Mouse (Mus musculus) neural tube, embryonic 12.5 days (tissue): Measurements from ENCODE around the gene Gm20661. TPM values are rescaled to one million over a fixed set of nuclear protein-coding genes. Genes with fewer than 3 reads are reported as not detected.
A peak's percentile ranks its signal among the peaks of the same experiment; 100 is the strongest.

Experiments
- ATAC-seq: fragments of 200-750 bp; cut with Nextera tagmentation; 2 replicates; pipeline ENCODE4 v1.8.0; 2017; ENCODE audit warnings: low read depth, mild to moderate bottlenecking, moderate TSS enrichment, moderate library complexity; ENCODE audit not compliant: low FRiP score
- H3K27ac ChIP-seq: fragments of 300-500 bp; sonication (generic); 2 replicates; pipeline ENCODE4 v1.5.1; 2016
- H3K27me3 ChIP-seq: fragments of 300-500 bp; sonication (generic); replicated peaks from 2 replicates; pipeline ENCODE4 v1.6.1; 2016; ENCODE audit warnings: mild to moderate bottlenecking
- H3K36me3 ChIP-seq: fragments of 300-500 bp; sonication (generic); 2 replicates; pipeline ENCODE4 v1.6.1; 2016; ENCODE audit warnings: mild to moderate bottlenecking
- H3K4me1 ChIP-seq: fragments of 300-500 bp; sonication (generic); 2 replicates; pipeline ENCODE4 v1.6.1; 2016
- H3K4me2 ChIP-seq: fragments of 300-500 bp; sonication (generic); replicated peaks from 2 replicates; pipeline ENCODE4 v1.6.1; 2016; ENCODE audit warnings: mild to moderate bottlenecking
- H3K4me3 ChIP-seq: fragments of 300-500 bp; sonication (generic); 2 replicates; pipeline ENCODE4 v1.5.1; 2016
- H3K9ac ChIP-seq: fragments of 300-500 bp; sonication (generic); 2 replicates; pipeline ENCODE4 v1.6.1; 2016; ENCODE audit warnings: mild to moderate bottlenecking
- H3K9me3 ChIP-seq: fragments of 300-500 bp; sonication (generic); 2 replicates; pipeline ENCODE4 v1.6.1; 2016; ENCODE audit warnings: mild to moderate bottlenecking
- WGBS: fragments of 180-500 bp; shearing (Covaris S2); methylation state at CpG from one replicate; pipeline ENCODE4 v1.1.7; 2016; 5-methylcytosine and 5-hydroxymethylcytosine counted together
- polyA plus RNA-seq: library from polyadenylated mRNA; unstranded; fragments of >200 nt; fragmentation: Nextera tagmentation; extraction: Ambion mirVana; gene quantifications from 2 replicates; pipeline ENCODE4 v1.2.1, GENCODE M21; 2016

Gene Gm20661
- 2.0 and 2.2 TPM in 2 replicates for polyA plus RNA-seq

DNA sequence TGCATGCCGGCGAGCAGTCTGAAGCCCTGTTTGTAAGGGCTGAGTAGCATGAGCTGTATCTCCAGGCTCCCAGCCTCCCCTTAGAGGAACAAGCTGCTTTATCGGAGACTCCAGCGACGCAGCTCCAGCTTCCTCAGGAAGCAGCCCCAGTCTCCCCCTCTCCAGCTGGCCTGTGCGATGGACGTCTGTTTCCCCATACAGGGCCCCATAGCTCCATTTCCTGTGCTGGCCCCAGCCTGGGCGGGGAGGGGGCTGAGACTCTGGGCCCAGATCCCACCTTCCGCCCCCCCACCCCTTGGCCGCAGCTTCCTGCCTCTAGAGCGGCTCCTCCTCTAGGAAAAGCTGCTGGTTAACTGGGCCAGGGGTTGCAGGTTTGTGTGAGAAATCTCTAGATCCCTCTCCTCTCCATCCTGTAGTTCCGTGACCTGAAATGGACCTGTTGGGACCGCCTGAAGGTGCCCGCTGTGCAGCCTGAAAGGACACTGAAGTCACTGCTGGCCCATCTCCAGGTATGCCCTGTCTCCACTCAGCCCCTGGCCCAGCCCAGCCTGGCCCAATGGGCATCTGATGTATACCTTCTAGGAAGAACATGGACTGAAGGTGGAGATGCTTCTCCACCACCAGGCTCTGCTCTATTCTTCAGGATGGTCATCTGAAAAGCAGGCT is at the start of gene Gm20661:
TSS of gene Gm20661 (plus strand) at position 378 of the 666 bp plus-strand sequence.
- peak within 1 kb of the TSS; percentile 62 for H3K4me3 ChIP-seq
- ATAC-seq = no peak

GRCm38 (mm10) chr9:107934146-107934545 is 48.7 kb upstream of the Gm20661 start:
- no peaks in the 10 kb centered on the region for H3K36me3 ChIP-seq
- H3K27ac ChIP-seq = no peak overlapping the region
- no peak overlapping the region for H3K4me3 ChIP-seq
- no peaks in the 10 kb centered on the region for H3K9me3 ChIP-seq
- H3K4me2 ChIP-seq = no peak overlapping the region
- H3K27me3 ChIP-seq = peaks cover 5% of the 10 kb centered on the region; the same call in 1 of the 2 replicates
- H3K4me1 ChIP-seq = peaks cover 16% of the 10 kb centered on the region
- WGBS = 88% methylated on average over 11 of the region's 11 CpGs
- H3K9ac ChIP-seq = no peak overlapping the region
- ATAC-seq = no peak

More for the DNA sequence above, at the start of gene Gm20661:
- Histone ChIP-seq H3K27me3 (peaks cover 24% of the 10 kb centered on the region), H3K4me2 (peak within 1 kb of the TSS; percentile 88), H3K4me1 (peaks cover 40% of the 10 kb centered on the region), H3K9ac (peak within 1 kb of the TSS; percentile 29; the same call in 1 of the 2 replicates), H3K36me3 (no peaks in the 10 kb centered on the region), H3K9me3 (no peaks in the 10 kb centered on the region), H3K27ac (peak within 1 kb of the TSS; percentile 69)
- WGBS = 53% methylated on average over 14 of the region's 14 CpGs

GRCm38 (mm10) chr9:107935374-107935773 is 47.5 kb upstream of the Gm20661 start, which contains the start of gene Camkv:
TSS of gene Camkv (plus strand) at chr9:107935674.
- Histone ChIP-seq H3K4me2 (peak within 1 kb of the TSS; percentile 94), H3K9me3 (no peaks in the 10 kb centered on the region), H3K4me3 (peak within 1 kb of the TSS; percentile 46), H3K27ac (no peak within 1 kb of the TSS), H3K27me3 (peaks cover 5% of the 10 kb centered on the region; the same call in 1 of the 2 replicates), H3K9ac (peak within 1 kb of the TSS; percentile 60), H3K36me3 (no peaks in the 10 kb centered on the region), H3K4me1 (peaks cover 16% of the 10 kb centered on the region)
- 12% methylated on average over 3 of the region's 3 CpGs for WGBS
- ATAC-seq = no peak

DNA sequence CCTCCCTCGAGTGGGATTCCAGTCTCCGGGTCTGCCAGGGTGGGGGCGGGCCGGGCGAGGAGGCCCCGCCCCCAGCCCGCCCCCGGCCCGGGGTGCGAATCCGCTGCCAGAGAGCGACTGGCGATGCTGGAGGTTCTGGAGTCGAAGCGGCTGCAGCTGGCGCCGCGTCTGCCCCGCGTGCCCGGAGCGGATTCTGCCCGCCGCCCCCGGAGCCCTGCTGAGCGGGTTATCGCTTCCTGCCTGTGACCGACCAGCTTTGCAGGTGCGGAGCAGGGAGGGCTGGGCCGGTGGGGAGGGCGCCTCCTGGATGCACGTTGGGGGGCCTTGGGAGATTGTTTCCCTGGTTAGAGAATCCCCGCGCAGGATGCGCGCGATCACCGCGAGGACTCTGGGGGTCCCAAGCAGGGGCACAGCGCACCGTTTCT is 47.1 kb upstream of the Gm20661 start:
- Histone ChIP-seq H3K4me2 (peak overlapping the region; percentile 94), H3K36me3 (no peaks in the 10 kb centered on the region), H3K27ac (no peak overlapping the region), H3K4me1 (peaks cover 16% of the 10 kb centered on the region), H3K27me3 (peaks cover 5% of the 10 kb centered on the region; the same call in 1 of the 2 replicates), H3K9ac (peak overlapping the region; percentile 60), H3K9me3 (no peaks in the 10 kb centered on the region), H3K4me3 (peak overlapping the region; percentile 46)
- peak; percentile 73 for ATAC-seq
- under 1% methylated on average over 41 of the region's 41 CpGs for WGBS

DNA sequence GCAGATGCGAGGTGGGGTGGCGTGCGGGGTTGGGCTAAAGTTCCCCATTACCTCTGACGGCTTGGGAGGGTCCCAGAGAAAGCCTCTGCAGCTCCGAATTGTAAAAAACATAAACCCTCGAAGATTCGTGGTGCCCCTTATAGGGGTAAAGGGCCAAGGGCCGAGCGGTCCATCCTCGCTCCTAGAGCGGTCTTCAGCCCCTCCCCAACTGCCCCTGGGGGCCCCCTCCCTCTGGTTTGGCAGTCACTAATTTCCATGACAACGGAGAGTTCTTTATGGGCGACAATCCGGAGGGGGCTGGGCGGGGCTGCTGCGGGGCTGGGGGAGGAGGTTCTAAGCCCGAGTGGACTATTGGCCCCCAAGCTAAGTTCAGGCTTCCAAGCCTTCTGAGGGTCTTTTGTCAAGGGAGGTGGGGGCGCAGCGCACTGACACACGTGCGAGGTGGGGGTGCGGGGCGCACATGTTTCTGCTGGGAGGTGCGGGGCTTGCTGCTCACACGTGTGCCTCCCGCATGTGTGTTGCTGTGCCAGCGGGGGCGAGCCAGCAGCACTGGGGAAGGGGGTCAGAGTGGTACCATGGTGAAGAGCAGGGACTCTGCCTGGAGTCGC is 46.5 kb upstream of the Gm20661 start:
- H3K27me3 ChIP-seq = peaks cover 5% of the 10 kb centered on the region; the same call in 1 of the 2 replicates
- H3K9me3 ChIP-seq = no peaks in the 10 kb centered on the region
- H3K4me3 ChIP-seq = peak overlapping the region; percentile 46

DNA sequence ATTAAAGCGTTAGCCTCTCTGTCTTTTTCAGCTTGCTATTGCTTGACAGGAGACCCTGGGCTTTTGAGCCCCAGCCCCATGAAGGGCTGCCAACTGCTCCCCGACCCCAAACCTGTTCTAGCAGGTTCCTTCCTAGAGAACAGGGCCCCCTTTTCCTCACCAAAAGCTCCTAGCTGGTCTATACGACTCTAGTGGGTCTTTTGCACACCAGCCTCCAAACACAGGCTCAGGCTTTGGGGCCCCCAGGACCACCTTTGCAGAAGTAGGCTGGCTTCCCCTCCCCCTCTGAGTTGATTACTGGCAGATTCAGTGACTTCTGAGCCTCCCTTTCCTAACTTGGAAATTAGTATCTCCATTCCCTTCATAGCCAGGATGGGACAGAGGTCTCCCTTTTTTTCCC is 46.0 kb upstream of the Gm20661 start:
- H3K4me3 ChIP-seq = peak overlapping the region; percentile 46
- peak; percentile 5; the same call in 1 of the 2 replicates for ATAC-seq
- H3K27me3 ChIP-seq = peaks cover 5% of the 10 kb centered on the region; the same call in 1 of the 2 replicates
- H3K9me3 ChIP-seq = no peaks in the 10 kb centered on the region
- H3K9ac ChIP-seq = no peak overlapping the region; the same call in 1 of the 2 replicates
- 3% methylated on average over 3 of the region's 3 CpGs for WGBS
- H3K4me1 ChIP-seq = peaks cover 16% of the 10 kb centered on the region
- no peak overlapping the region for H3K27ac ChIP-seq
- no peaks in the 10 kb centered on the region for H3K36me3 ChIP-seq
- peak overlapping the region; percentile 94 for H3K4me2 ChIP-seq

More for the DNA sequence above, 46.5 kb upstream of the Gm20661 start:
- peak; percentile 76 for ATAC-seq
- 1% methylated on average over 29 of the region's 29 CpGs for WGBS
- Histone ChIP-seq H3K36me3 (no peaks in the 10 kb centered on the region), H3K27ac (no peak overlapping the region), H3K4me1 (peaks cover 16% of the 10 kb centered on the region), H3K4me2 (peak overlapping the region; percentile 94), H3K9ac (peak overlapping the region; percentile 60)

GRCm38 (mm10) chr9:107947241-107948194 is 35.3 kb upstream of the Gm20661 start:
- H3K9ac ChIP-seq = no peak overlapping the region
- ATAC-seq = no peak
- no peaks in the 10 kb centered on the region for H3K36me3 ChIP-seq
- H3K9me3 ChIP-seq = no peaks in the 10 kb centered on the region
- no peak overlapping the region for H3K4me2 ChIP-seq
- H3K27me3 ChIP-seq = no peaks in the 10 kb centered on the region
- no peak overlapping the region for H3K4me3 ChIP-seq
- H3K27ac ChIP-seq = no peak overlapping the region
- H3K4me1 ChIP-seq = peaks cover 8% of the 10 kb centered on the region
- WGBS = 90% methylated on average over 31 of the region's 31 CpGs

DNA sequence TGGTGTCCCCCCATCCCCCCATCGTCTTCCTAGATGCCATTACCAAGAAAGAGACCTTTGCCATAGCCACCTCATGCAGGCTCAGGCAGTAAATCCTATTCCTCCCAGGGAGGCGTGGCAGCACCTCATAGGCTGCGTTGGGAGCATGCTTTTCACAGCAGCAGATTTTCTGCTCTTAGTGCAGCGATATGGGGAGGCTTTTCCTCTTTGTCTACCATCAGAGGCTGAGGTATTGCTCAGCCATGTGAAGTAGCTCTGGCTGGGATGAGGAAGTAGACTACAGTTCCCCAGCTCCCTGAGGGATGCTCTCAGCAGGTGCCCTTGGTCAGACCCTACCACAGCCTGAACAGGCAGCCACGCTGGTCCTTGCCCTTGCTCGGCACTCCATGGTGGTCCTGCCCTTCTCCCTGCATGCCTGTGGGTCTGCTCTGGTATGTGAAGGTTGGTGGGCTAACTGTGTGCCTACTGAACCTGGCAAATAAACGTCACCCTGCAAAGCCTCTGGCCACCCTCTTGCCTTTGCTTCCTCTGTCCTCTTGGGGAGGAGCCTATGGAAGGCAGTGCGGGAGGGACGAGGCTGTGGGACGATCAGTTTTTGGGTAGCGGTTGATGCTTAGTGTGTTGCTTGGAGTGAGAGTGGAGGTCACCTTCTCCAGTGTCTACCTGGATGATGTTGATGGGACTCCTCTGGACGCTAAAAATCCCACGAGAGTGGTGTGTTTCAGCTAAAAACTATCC is 33.5 kb upstream of the Gm20661 start:
- no peaks in the 10 kb centered on the region for H3K9me3 ChIP-seq
- no peak for ATAC-seq
- peaks cover 8% of the 10 kb centered on the region for H3K4me1 ChIP-seq
- H3K4me2 ChIP-seq = no peak overlapping the region
- WGBS = 86% methylated on average over 13 of the region's 13 CpGs
- no peak overlapping the region for H3K27ac ChIP-seq
- H3K9ac ChIP-seq = no peak overlapping the region
- H3K27me3 ChIP-seq = no peaks in the 10 kb centered on the region
- no peak overlapping the region for H3K4me3 ChIP-seq
- H3K36me3 ChIP-seq = no peaks in the 10 kb centered on the region

DNA sequence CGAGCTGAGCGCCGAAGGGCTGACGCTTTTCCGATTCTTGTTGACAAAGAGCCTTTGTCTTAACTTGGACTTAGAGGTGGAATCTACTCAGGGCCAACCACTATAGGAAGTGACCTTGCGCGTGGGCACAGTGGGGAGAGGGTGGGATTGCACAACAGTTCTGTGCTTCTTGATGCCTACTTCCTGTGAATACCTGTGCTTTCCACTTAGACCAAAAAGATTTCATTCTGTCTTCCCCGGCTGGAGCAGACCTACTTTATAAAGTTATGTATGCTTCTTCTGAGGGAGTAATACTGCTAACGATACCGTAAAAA is 33.0 kb upstream of the Gm20661 start, which contains the start of gene Traip:
TSS of gene Traip (plus strand) at position 215 of the 314 bp plus-strand sequence.
- Histone ChIP-seq H3K4me3 (peak within 1 kb of the TSS; percentile 49), H3K4me2 (peak within 1 kb of the TSS; percentile 84), H3K36me3 (no peaks in the 10 kb centered on the region), H3K9me3 (no peaks in the 10 kb centered on the region), H3K9ac (peak within 1 kb of the TSS; percentile 60), H3K27me3 (no peaks in the 10 kb centered on the region), H3K27ac (peak within 1 kb of the TSS; percentile 71; the same call in 1 of the 2 replicates), H3K4me1 (peaks cover 8% of the 10 kb centered on the region)
- no peak for ATAC-seq
- 91% methylated on average over 10 of the region's 10 CpGs for WGBS

DNA sequence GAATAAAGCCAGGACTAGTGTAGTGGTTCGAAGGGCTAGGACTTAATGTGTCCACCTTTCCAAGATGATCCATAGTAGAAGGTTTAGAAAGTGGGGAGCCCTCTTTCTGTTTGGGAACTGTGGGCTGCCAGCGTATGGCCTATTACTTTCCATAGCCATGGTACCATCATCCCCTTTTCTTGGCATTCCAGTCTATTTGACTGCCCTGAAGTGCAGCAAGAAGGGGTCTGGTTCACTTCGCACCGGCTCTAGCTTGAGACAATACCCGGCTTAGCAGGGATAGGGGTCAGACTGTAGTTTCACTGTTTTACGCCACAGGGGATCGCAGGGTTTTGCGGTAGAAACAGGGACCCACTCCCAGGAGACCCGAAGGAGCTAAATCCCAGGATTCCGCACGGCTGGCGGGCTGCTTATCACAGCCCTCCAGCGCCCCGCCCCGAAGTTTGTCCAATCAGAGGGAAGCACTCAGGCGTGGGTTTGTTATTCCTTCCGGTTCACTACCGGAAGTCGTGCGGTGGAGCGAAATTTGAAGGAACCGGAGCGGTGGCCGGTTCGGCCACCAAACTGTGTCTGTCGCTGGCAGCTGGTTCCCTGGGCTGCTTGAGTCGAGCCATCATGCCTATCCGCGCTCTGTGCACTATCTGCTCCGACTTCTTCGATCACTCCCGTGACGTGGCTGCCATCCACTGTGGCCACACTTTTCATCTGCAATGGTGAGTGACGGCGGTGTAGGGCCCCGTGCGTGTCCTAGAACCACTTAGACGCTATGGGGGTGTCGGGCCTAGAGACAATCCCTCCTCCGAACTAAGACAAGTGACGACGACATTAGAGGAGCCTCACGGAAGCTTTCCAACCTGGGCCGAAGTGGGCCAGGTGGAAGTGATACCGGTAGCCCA is 32.1 kb upstream of the Gm20661 start:
- 12% methylated on average over 45 of the region's 45 CpGs for WGBS

More for the DNA sequence above, 32.1 kb upstream of the Gm20661 start:
- ATAC-seq = peak; percentile 97
- Histone ChIP-seq H3K9me3 (no peaks in the 10 kb centered on the region), H3K4me2 (peak overlapping the region; percentile 84), H3K27me3 (no peaks in the 10 kb centered on the region), H3K36me3 (0 out of 2 replicates have a peak, but pooled peaks cover 2% of the 10 kb centered on the region), H3K27ac (peak overlapping the region; percentile 71; the same call in 1 of the 2 replicates), H3K4me1 (peaks cover 8% of the 10 kb centered on the region), H3K9ac (peak overlapping the region; percentile 60), H3K4me3 (peak overlapping the region; percentile 49)
